10 mouse cellular contexts compared by ENCODE assay signal in the genomic region with DNA sequence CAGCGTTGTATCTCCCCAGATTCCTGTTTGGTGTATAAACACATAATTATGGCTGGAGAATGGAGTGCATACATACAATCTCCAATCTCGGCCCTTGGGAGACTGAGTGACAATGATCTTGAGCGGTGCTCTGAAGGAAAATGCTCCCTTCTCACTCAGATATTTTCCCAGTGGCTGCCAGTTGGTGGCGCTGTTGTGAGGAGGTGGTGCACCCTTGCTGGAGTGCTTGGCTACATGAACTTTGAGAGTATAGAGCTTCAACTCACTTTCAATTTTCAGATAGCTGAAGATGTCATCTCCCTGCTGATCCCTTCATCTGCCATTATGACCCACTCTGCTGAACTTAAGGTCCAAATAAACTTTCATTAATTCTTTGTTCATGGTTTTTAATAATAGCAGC.
DNase-seq lines count a peak whose midpoint lies in the region; TF ChIP-seq lines count a peak whose summit lies in the region.
"Had no signal": no experiment of that assay in that cellular context is flagged by ENCODE, and none has a peak within 500 bp of the region (broad histone marks: within the 10 kb centered on the region; RNA-seq: fewer than 3 reads in every experiment).

No protein-coding gene starts in this region.

- H3K4me3 ChIP-seq in layer of hippocampus, adult 2 months, result no peak overlapping the region

- H3K27ac ChIP-seq in layer of hippocampus, adult 2 months, result no peak overlapping the region
- H3K27ac ChIP-seq: macrophage had no signal

- TF ChIP-seq CTCF in layer of hippocampus, adult 2 months (conservative IDR thresholded peaks at IDR 0.05), result peak; percentile 37

- no peak for DNase-seq in layer of hippocampus, adult 2 months (ENCODE audit: low spot score in 2 of 2)
- DNase-seq in layer of hippocampus, adult 18-20 months (ENCODE audit: low spot score in 2 of 2), result no peak
- peak; percentile 49 for DNase-seq in 3T3-L1 (ENCODE audit: low read depth, low spot score)
- DNase-seq in B cell, adult 2 months, result peak; percentile 1
- DNase-seq in forelimb bud, embryonic 11.5 days (ENCODE audit: low read depth, low spot score), result peak; percentile 0
- no peak for DNase-seq in urinary bladder, postnatal 36 days (ENCODE audit: low spot score in 2 of 2)
- DNase-seq in frontal cortex, postnatal 36 days (ENCODE audit: low spot score in 2 of 2), result no peak
- DNase-seq: heart, postnatal 36 days; right cerebral cortex, adult 18-20 months had no signal

Comparison
In these comparisons a context has a peak if more than half of its experiments do, and no peak if none do; other contexts are left out.
1. DNase-seq: peak in 3T3-L1 (single experiment), B cell, adult 2 months (2 of 2) and forelimb bud, embryonic 11.5 days (single experiment); none in layer of hippocampus, adult 2 months (0 of 2), layer of hippocampus, adult 18-20 months (0 of 2), urinary bladder, postnatal 36 days (0 of 2) and frontal cortex, postnatal 36 days (0 of 2).